Mouse (Mus musculus): Measurements from ENCODE around the gene Tas2r105. TPM values are rescaled to one million over a fixed set of nuclear protein-coding genes. Genes with fewer than 3 reads are reported as not detected.

Gene Tas2r105
- not detected in 2 replicates for polyA plus RNA-seq (2016; fragmentation: Nextera tagmentation; extraction: Ambion mirVana)

- Histone ChIP-seq H3K4me3 (no peak within 1 kb of the TSS), H3K27me3 (ENCODE audit: insufficient read depth, poor library complexity, severe bottlenecking) (no peaks in the 10 kb centered on the region), H3K36me3 (no peaks in the 10 kb centered on the region), H3K4me1 (no peaks in the 10 kb centered on the region), H3K9me3 (peaks cover 4% of the 10 kb centered on the region; the same call in 1 of the 2 replicates), H3K27ac (no peak within 1 kb of the TSS)
- 72% methylated on average over 1 of the region's 1 CpGs for WGBS
- DNase-seq (ENCODE audit: low spot score): no peak
Observed at GRCm38 (mm10) chr6:131687395-131687794, at the start of gene Tas2r105. TSS of gene Tas2r105 (minus strand) at chr6:131687495.

DNA sequence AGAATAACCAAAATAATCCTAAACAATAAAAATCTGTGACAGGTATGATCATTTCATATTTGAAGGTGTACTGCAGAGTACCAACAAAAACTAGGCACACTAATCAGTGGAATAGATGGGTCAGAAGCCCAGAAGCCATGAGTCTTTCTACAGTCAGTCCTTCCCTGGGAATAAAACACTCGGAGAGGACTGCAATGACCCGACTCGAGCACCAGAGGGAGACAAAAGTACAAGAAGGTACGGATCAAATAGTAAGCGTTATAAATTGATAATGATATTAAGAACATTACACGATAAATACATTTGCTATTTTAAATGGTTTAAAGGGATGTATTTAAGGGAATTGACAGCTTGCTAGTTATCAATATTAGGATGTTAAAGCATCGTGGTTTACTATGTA lies 25.5 kb upstream of the Tas2r105 start:
- WGBS: 43% methylated on average over 7 of the region's 7 CpGs
- no peak for DNase-seq (ENCODE audit: low spot score)
- Histone ChIP-seq H3K27ac (no peak overlapping the region), H3K4me3 (no peak overlapping the region), H3K9me3 (peaks cover 3% of the 10 kb centered on the region; the same call in 1 of the 2 replicates), H3K36me3 (no peaks in the 10 kb centered on the region), H3K27me3 (ENCODE audit: insufficient read depth, poor library complexity, severe bottlenecking) (no peaks in the 10 kb centered on the region), H3K4me1 (no peaks in the 10 kb centered on the region)

- Histone ChIP-seq H3K4me3 (no peak within 1 kb of the TSS), H3K36me3 (no peaks in the 10 kb centered on the region), H3K27me3 (ENCODE audit: insufficient read depth, poor library complexity, severe bottlenecking) (no peaks in the 10 kb centered on the region), H3K4me1 (no peaks in the 10 kb centered on the region), H3K27ac (no peak within 1 kb of the TSS), H3K9me3 (peaks cover 4% of the 10 kb centered on the region; the same call in 1 of the 2 replicates)
- no peak for DNase-seq (ENCODE audit: low spot score)
Observed at GRCm38 (mm10) chr6:131689963-131690362, 2.7 kb upstream of the Tas2r105 start, which contains the start of gene Tas2r114. TSS of gene Tas2r114 (minus strand) at chr6:131690063.

GRCm38 (mm10) chr6:131685644-131686043 lies 1.7 kb downstream of the Tas2r105 start, which contains the start of gene Tas2r104:
TSS of gene Tas2r104 (minus strand) at chr6:131685744.
- H3K36me3 ChIP-seq: no peaks in the 10 kb centered on the region
- H3K9me3 ChIP-seq: no peaks in the 10 kb centered on the region
- H3K27me3 ChIP-seq (ENCODE audit: insufficient read depth, poor library complexity, severe bottlenecking): no peaks in the 10 kb centered on the region
- no peaks in the 10 kb centered on the region for H3K4me1 ChIP-seq
- no peak for DNase-seq (ENCODE audit: low spot score)
- H3K27ac ChIP-seq: no peak within 1 kb of the TSS
- WGBS: 73% methylated on average over 1 of the region's 1 CpGs
- no peak within 1 kb of the TSS for H3K4me3 ChIP-seq

DNA sequence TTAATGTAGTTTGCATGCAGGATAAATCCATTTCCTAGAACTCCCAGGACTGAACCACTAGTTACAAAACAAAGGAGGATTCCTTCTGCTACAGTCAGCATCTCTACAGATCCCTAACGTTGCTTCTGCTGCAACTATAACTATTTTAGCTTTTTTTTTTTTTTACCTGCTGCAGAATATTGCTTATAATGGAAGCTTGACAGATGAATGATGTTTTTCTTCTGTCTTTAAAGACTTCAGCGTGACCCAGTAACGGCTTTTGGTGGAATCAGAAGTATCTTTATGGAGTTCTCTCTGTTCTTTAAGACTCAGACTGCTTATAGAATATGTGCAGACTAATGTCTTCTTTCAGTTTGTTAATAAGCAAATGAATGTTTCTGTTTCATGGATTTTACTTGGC lies 8.5 kb downstream of the Tas2r105 start, which contains the start of gene Tas2r106:
Gene Tas2r106 (minus strand): TSS at position 101 of the 400 bp plus-strand sequence.
- H3K27me3 ChIP-seq (ENCODE audit: insufficient read depth, poor library complexity, severe bottlenecking): no peaks in the 10 kb centered on the region
- H3K36me3 ChIP-seq: no peaks in the 10 kb centered on the region
- DNase-seq (ENCODE audit: low spot score): no peak
- 69% methylated on average over 3 of the region's 3 CpGs for WGBS
- no peak within 1 kb of the TSS for H3K27ac ChIP-seq
- H3K4me1 ChIP-seq: no peaks in the 10 kb centered on the region
- H3K4me3 ChIP-seq: no peak within 1 kb of the TSS
- H3K9me3 ChIP-seq: no peaks in the 10 kb centered on the region

DNA sequence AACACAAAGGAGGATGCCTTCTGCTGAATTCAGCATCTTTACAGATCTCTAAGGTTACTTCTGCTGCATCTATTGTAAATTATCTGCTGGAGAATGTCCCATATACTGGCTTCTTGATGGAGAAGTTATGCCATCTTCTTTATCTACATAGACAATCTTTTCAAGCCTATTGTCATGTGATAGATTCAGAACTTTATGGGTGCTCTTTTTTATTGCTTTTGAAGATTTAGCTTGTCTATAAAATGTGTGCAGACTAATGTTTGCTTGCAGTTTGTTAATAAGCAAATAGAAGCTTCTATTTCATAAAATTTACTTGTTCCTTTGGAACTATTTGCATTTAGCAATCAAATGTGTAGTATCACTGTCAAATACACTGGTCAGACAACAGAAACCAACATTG lies 27.2 kb downstream of the Tas2r105 start, which contains the start of gene Tas2r107:
Gene Tas2r107 (minus strand): TSS at position 101 of the 400 bp plus-strand sequence.
- Histone ChIP-seq H3K9me3 (peaks cover 5% of the 10 kb centered on the region; the same call in 1 of the 2 replicates), H3K36me3 (no peaks in the 10 kb centered on the region), H3K4me3 (no peak within 1 kb of the TSS), H3K27ac (no peak within 1 kb of the TSS), H3K27me3 (ENCODE audit: insufficient read depth, poor library complexity, severe bottlenecking) (no peaks in the 10 kb centered on the region), H3K4me1 (no peaks in the 10 kb centered on the region)
- DNase-seq (ENCODE audit: low spot score): no peak

Other genes with a start within 250 kb of the Tas2r105 start
- gene 5430401F13Rik, start 201.1 kb downstream of the Tas2r105 start, polyA plus RNA-seq (2016; fragmentation: Nextera tagmentation; extraction: Ambion mirVana): not detected in 2 replicates
- gene Gm6619, start 201.1 kb downstream of the Tas2r105 start, polyA plus RNA-seq (2016; fragmentation: Nextera tagmentation; extraction: Ambion mirVana): not detected in 2 replicates
- gene Tas2r130, start 56.6 kb downstream of the Tas2r105 start, polyA plus RNA-seq (2016; fragmentation: Nextera tagmentation; extraction: Ambion mirVana): not detected in 2 replicates
- gene Tas2r107, start 27.3 kb downstream of the Tas2r105 start, polyA plus RNA-seq (2016; fragmentation: Nextera tagmentation; extraction: Ambion mirVana): not detected in 2 replicates
- gene Tas2r106, start 8.6 kb downstream of the Tas2r105 start, polyA plus RNA-seq (2016; fragmentation: Nextera tagmentation; extraction: Ambion mirVana): not detected in 2 replicates
- not detected in 2 replicates for gene Tas2r104, start 1.8 kb downstream of the Tas2r105 start, polyA plus RNA-seq (2016; fragmentation: Nextera tagmentation; extraction: Ambion mirVana)
- gene Tas2r114, start 2.6 kb upstream of the Tas2r105 start, polyA plus RNA-seq (2016; fragmentation: Nextera tagmentation; extraction: Ambion mirVana): not detected in 2 replicates

All from heart, embryonic 10.5 days (tissue).